Mouse (Mus musculus): ENCODE measurements at regions not wholly inside any gene's neighbourhood (a gene's known extent, or its start where the extent isn't known, plus 50 kb on each side); places are given as distances from the start of the nearest gene placed in this dataset.

DNA sequence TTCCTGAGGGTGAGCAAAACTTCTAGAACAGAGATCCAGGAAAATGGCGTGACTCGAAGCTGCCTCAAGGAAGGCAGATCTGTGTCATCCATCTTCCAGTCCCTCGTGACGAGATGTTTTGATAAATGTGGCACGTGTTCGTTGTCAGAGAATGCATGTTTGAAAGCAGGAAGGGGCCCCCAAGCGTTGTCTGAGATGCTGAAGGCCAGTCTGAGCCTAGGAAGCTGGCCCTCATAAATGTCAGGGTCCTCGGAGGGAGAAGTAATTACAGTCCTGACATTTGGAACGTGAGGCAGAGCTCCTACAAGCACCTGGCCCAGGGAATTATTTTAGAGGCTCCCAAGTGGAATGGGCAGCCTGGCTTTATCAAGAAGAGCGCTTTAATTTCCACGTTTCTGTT lies 50.5 kb upstream of the Mocs1 start:
- no peak for ATAC-seq (ENCODE audit: insufficient number of reproducible peaks, low FRiP score, low TSS enrichment)

Measured in cerebellum, adult (tissue).